Mouse (Mus musculus): ENCODE measurements around the gene Wee1. TPM values are rescaled to one million over a fixed set of nuclear protein-coding genes. Genes with fewer than 3 reads are reported as not detected.

Gene Wee1
- 30.6 and 31.6 TPM in 2 replicates for polyA plus RNA-seq (2014; fragmentation: Nextera tagmentation; extraction: Ambion mirVana)

DNA sequence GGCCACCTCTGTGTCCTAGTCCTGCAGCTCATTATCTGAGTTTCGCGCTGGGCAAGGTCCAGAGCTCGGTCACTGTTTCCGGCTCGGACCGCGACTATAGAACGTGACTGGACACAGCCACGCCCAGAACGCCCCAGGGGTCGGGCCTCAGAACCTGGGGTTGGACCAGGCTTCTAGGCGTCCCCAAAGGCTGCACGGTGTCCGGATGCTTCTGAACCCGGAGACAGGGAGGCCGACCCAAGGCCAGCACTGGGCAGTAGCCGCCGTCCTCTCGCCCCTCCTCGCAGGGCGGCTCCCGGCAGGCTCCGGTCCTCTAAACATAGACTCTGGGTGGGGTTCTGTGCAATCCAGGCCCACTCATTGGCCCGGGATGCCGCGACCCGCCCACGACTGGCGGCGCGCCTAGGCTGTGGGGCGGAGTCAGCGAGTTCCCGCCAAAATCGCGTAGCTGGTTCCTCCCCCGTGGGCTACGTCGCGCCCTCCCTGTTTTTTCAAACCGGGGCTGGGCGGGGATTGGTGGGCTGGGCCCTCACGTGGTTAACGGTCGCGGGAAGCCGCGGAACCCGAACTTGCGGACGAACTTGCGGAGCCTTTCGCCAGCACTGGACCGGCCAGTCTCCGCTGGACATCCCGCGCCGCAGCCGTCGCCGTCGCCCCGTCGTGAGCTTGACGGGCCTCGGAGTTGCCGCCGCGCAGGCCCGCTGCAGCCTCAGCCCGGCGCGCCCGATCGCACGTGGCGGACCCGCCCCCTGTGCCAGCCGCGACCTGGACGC is at the start of gene Wee1:
Gene Wee1, plus strand, starts transcription at position 531 of the 773 bp plus-strand sequence.
- peak within 1 kb of the TSS; percentile 88 for H3K9ac ChIP-seq (ENCODE audit: low read length)
- WGBS, result under 1% methylated on average over 81 of the region's 81 CpGs
- ATAC-seq (ENCODE audit: insufficient read depth, low FRiP score, low TSS enrichment) (peak; percentile 98), DNase-seq (ENCODE audit: low spot score) (peak; percentile 99)
- no peaks in the 10 kb centered on the region for H3K9me3 ChIP-seq (ENCODE audit: control insufficient read depth, low read length)
- H3K4me3 ChIP-seq (ENCODE audit: low read depth, low read length), result peak within 1 kb of the TSS; percentile 95
- no peaks in the 10 kb centered on the region for H3K36me3 ChIP-seq (ENCODE audit: control insufficient read depth, insufficient read depth, low read length)
- H3K27me3 ChIP-seq (ENCODE audit: control insufficient read depth, insufficient read depth, low read length), result no peaks in the 10 kb centered on the region
- peak within 1 kb of the TSS; percentile 89 for H3K27ac ChIP-seq (ENCODE audit: low read depth, low read length)
- H3K4me2 ChIP-seq (ENCODE audit: low read depth), result peak within 1 kb of the TSS; percentile 62
- no peaks in the 10 kb centered on the region for H3K4me1 ChIP-seq (ENCODE audit: control insufficient read depth, insufficient read depth, low read length)

DNA sequence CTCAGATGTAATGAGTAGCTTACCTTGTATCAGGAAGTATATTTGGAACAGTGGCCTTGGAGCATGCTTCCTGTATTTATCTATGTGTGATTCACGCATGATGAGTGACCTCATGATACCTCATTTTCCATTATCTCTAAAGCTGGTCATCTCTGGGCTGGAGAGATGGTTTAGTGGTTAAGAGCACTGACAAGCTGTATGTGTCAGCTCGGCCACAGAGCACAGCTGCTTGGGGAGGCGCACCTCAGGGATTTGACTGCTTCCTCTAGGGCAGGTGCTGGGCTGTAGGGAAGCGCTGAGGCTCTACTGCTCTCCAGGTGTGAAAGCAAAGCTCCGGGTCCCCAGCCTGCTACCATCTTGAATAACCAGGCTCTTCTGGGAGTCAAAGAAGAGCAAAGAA is 43.7 kb upstream of the Wee1 start:
- H3K27ac ChIP-seq (ENCODE audit: low read depth, low read length), result no peak overlapping the region
- H3K36me3 ChIP-seq (ENCODE audit: control insufficient read depth, insufficient read depth, low read length), result peaks cover 30% of the 10 kb centered on the region
- no peaks in the 10 kb centered on the region for H3K4me1 ChIP-seq (ENCODE audit: control insufficient read depth, insufficient read depth, low read length)
- no peak overlapping the region for H3K4me3 ChIP-seq (ENCODE audit: low read depth, low read length)
- no peak overlapping the region for H3K4me2 ChIP-seq (ENCODE audit: low read depth)
- no peaks in the 10 kb centered on the region for H3K27me3 ChIP-seq (ENCODE audit: control insufficient read depth, insufficient read depth, low read length)
- DNase-seq (ENCODE audit: low spot score) (no peak), ATAC-seq (ENCODE audit: insufficient read depth, low FRiP score, low TSS enrichment) (no peak)
- H3K9ac ChIP-seq (ENCODE audit: low read length), result no peak overlapping the region
- WGBS, result 86% methylated on average over 5 of the region's 5 CpGs
- H3K9me3 ChIP-seq (ENCODE audit: control insufficient read depth, low read length), result no peaks in the 10 kb centered on the region

DNA sequence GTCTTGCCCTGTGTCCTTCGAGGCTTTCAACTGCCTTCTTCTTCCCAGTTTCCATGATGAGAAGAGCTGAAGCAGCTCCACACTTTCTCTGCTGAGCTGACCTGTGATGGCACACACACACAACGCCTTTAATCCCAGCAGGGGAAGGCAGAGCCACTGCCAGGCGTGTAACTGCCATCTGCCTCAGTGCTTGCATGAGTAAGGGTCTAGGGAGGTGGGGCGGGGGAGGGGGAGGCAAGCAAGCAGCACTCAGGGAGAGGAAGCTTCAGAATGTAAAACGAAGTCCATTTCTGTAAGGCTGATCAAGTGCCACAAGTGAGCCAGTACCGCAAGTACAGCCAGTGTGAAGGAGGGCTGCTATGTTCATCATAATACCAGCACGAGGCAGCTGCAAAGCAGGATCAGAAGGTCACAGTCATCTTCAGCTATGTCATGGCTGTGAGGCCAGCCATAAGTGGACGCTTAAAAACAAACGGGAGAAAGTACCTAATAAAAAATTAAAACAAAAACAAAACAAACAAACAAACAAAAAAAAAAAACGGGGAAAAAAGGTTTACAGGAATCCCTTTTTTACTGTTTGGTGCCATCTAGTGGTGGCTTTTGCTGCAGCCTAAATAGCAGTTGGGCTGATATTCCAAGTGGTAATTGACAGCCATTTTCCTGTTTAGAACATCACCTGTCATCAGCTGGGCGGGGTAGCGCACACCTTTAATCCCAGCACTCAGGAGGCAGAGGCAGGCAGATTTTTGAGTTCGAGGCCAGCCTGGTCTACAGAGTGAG is 38.3 kb upstream of the Wee1 start:
- H3K9ac ChIP-seq (ENCODE audit: low read length), result no peak overlapping the region
- ATAC-seq (ENCODE audit: insufficient read depth, low FRiP score, low TSS enrichment), result no peak
- H3K9me3 ChIP-seq (ENCODE audit: control insufficient read depth, low read length), result no peaks in the 10 kb centered on the region
- DNase-seq (ENCODE audit: low spot score), result peak; percentile 61
- WGBS, result 71% methylated on average over 13 of the region's 13 CpGs
- no peaks in the 10 kb centered on the region for H3K27me3 ChIP-seq (ENCODE audit: control insufficient read depth, insufficient read depth, low read length)
- no peak overlapping the region for H3K4me3 ChIP-seq (ENCODE audit: low read depth, low read length)
- no peaks in the 10 kb centered on the region for H3K4me1 ChIP-seq (ENCODE audit: control insufficient read depth, insufficient read depth, low read length)
- no peak overlapping the region for H3K4me2 ChIP-seq (ENCODE audit: low read depth)
- peaks cover 50% of the 10 kb centered on the region for H3K36me3 ChIP-seq (ENCODE audit: control insufficient read depth, insufficient read depth, low read length)
- no peak overlapping the region for H3K27ac ChIP-seq (ENCODE audit: low read depth, low read length)

DNA sequence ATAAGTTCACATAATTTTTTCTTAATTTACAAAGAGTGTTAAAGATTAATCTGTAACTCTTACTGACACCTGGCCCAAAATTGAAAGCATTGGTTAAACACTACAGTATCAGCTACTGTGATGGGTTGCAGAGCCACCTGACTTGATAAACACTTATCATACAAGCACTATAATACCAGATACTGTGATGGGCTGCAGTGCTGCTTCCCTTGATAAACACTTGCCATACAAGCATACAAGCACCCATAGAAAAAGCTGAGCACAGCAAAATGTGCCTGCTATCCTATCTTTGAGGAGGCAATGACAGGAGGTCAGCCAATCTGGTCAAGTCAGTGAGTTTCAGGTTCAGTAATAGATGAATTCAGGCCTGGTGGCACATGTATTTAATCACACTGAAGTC is 36.6 kb upstream of the Wee1 start:
- ATAC-seq (ENCODE audit: insufficient read depth, low FRiP score, low TSS enrichment), result no peak
- no peak overlapping the region for H3K9ac ChIP-seq (ENCODE audit: low read length)
- no peak overlapping the region for H3K4me2 ChIP-seq (ENCODE audit: low read depth)
- peaks cover 46% of the 10 kb centered on the region for H3K36me3 ChIP-seq (ENCODE audit: control insufficient read depth, insufficient read depth, low read length)
- no peaks in the 10 kb centered on the region for H3K27me3 ChIP-seq (ENCODE audit: control insufficient read depth, insufficient read depth, low read length)
- DNase-seq (ENCODE audit: low spot score), result no peak
- H3K4me1 ChIP-seq (ENCODE audit: control insufficient read depth, insufficient read depth, low read length), result no peaks in the 10 kb centered on the region
- H3K4me3 ChIP-seq (ENCODE audit: low read depth, low read length), result no peak overlapping the region
- no peak overlapping the region for H3K27ac ChIP-seq (ENCODE audit: low read depth, low read length)
- H3K9me3 ChIP-seq (ENCODE audit: control insufficient read depth, low read length), result no peaks in the 10 kb centered on the region

DNA sequence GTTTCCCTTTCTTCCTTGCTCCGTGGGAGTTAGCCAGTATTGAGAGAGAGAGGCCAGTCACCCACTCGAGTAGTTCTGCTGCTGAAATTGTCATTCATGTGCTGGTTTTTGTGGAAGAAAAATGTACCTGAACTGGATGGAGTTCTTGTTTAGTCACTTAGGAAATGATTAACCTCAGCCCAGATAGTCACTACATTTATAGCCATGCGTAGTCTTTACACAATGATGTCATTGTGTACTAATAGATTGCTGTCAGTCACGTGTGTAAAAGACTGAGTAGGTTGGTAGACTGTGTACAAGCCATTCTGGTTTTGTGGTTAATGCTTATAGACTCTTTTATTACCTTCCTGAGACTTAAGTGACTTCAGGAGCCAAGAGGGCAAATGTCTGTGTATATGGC is 33.9 kb upstream of the Wee1 start:
- Histone ChIP-seq H3K9ac (ENCODE audit: low read length) (no peak overlapping the region), H3K27ac (ENCODE audit: low read depth, low read length) (no peak overlapping the region), H3K4me1 (ENCODE audit: control insufficient read depth, insufficient read depth, low read length) (peaks cover 3% of the 10 kb centered on the region; the same call in 1 of the 2 replicates), H3K4me3 (ENCODE audit: low read depth, low read length) (no peak overlapping the region), H3K4me2 (ENCODE audit: low read depth) (no peak overlapping the region), H3K9me3 (ENCODE audit: control insufficient read depth, low read length) (no peaks in the 10 kb centered on the region), H3K36me3 (ENCODE audit: control insufficient read depth, insufficient read depth, low read length) (peaks cover 41% of the 10 kb centered on the region), H3K27me3 (ENCODE audit: control insufficient read depth, insufficient read depth, low read length) (no peaks in the 10 kb centered on the region)
- DNase-seq (ENCODE audit: low spot score) (no peak), ATAC-seq (ENCODE audit: insufficient read depth, low FRiP score, low TSS enrichment) (no peak)
- 75% methylated on average over 4 of the region's 4 CpGs for WGBS

DNA sequence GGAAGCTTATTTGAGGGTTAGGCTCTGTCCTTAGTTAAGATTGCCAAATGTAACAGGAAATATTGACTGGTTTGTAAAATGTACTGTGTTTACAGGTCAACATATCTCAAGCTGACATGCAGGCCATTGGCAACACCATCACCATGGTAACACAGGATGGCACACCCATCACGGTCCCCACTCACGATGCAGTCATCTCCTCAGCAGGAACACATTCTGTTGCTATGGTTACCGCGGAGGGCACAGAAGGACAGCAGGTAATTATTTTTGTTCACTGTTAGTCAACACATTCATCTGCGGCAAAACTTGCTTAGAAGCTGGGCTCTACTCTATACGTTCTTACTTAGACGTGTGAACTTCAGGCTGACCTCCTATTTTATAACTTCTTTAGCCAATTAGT is 30.2 kb upstream of the Wee1 start:
- Histone ChIP-seq H3K9me3 (ENCODE audit: control insufficient read depth, low read length) (no peaks in the 10 kb centered on the region), H3K27ac (ENCODE audit: low read depth, low read length) (no peak overlapping the region), H3K9ac (ENCODE audit: low read length) (no peak overlapping the region), H3K36me3 (ENCODE audit: control insufficient read depth, insufficient read depth, low read length) (peaks cover 24% of the 10 kb centered on the region), H3K4me2 (ENCODE audit: low read depth) (no peak overlapping the region), H3K27me3 (ENCODE audit: control insufficient read depth, insufficient read depth, low read length) (no peaks in the 10 kb centered on the region), H3K4me3 (ENCODE audit: low read depth, low read length) (no peak overlapping the region), H3K4me1 (ENCODE audit: control insufficient read depth, insufficient read depth, low read length) (peaks cover 3% of the 10 kb centered on the region; the same call in 1 of the 2 replicates)
- 63% methylated on average over 7 of the region's 7 CpGs for WGBS
- DNase-seq (ENCODE audit: low spot score) (peak; percentile 29), ATAC-seq (ENCODE audit: insufficient read depth, low FRiP score, low TSS enrichment) (no peak)

DNA sequence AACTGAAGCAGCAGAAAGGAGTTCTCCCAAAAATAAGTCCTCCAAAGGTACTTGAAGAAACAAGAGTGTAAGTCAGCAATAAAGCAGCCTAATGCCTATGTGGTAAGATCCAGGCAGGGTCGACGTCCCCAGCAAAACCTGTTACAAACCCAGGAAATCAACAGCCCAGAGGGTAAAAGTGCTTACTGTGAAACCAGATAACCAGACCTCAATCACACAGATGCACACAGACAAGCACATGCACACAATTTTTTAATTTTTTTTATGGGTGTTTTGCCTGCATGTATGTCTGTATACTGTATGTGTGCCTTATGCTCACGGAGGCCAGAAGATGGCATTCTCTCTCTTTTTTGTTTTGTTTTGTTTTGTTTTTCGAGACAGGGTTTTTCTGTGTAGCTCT is 25.5 kb upstream of the Wee1 start:
- Histone ChIP-seq H3K4me3 (ENCODE audit: low read depth, low read length) (no peak overlapping the region), H3K27me3 (ENCODE audit: control insufficient read depth, insufficient read depth, low read length) (no peaks in the 10 kb centered on the region), H3K4me2 (ENCODE audit: low read depth) (no peak overlapping the region), H3K36me3 (ENCODE audit: control insufficient read depth, insufficient read depth, low read length) (peaks cover 8% of the 10 kb centered on the region; the same call in 1 of the 2 replicates), H3K4me1 (ENCODE audit: control insufficient read depth, insufficient read depth, low read length) (peaks cover 3% of the 10 kb centered on the region; the same call in 1 of the 2 replicates), H3K9me3 (ENCODE audit: control insufficient read depth, low read length) (no peaks in the 10 kb centered on the region), H3K9ac (ENCODE audit: low read length) (no peak overlapping the region), H3K27ac (ENCODE audit: low read depth, low read length) (no peak overlapping the region)
- WGBS, result 90% methylated on average over 4 of the region's 4 CpGs
- DNase-seq (ENCODE audit: low spot score) (no peak), ATAC-seq (ENCODE audit: insufficient read depth, low FRiP score, low TSS enrichment) (no peak)

DNA sequence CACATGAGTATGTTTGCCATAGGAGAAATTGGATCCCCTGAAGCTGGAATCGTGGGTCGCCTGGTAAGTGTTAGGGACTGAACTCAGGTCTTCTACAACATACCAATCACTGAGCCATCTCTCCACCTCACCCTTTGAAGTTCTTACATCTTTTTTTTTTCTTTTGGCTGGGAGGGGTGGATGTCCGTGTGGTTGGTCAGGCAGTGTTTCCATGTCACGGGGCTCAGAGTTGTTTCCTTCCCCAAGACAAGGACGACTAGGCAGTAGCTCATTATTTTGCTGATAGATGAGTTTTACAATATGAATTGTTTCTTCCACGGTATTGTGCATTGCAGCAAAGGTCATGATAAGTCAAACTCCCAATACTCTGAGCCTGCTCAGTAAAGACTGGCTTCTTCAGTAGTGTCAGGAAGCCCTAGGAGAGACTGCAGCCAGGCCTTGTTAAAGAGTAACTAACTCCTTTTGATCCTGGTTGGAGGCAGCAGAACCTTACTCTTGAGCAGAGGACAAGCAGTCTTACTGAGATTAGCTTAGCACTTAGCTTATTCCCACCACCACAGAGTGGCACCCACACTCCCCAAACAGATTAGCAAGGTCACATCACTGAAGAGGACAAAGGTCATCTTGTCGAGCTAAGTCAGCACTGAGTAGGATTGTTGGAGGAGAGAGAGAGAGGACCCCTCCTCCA is 24.6 kb upstream of the Wee1 start:
- Histone ChIP-seq H3K9me3 (ENCODE audit: control insufficient read depth, low read length) (no peaks in the 10 kb centered on the region), H3K4me1 (ENCODE audit: control insufficient read depth, insufficient read depth, low read length) (no peaks in the 10 kb centered on the region), H3K36me3 (ENCODE audit: control insufficient read depth, insufficient read depth, low read length) (peaks cover 6% of the 10 kb centered on the region; the same call in 1 of the 2 replicates), H3K27me3 (ENCODE audit: control insufficient read depth, insufficient read depth, low read length) (no peaks in the 10 kb centered on the region), H3K4me3 (ENCODE audit: low read depth, low read length) (no peak overlapping the region), H3K27ac (ENCODE audit: low read depth, low read length) (no peak overlapping the region), H3K4me2 (ENCODE audit: low read depth) (no peak overlapping the region), H3K9ac (ENCODE audit: low read length) (no peak overlapping the region)
- WGBS, result 43% methylated on average over 7 of the region's 7 CpGs
- DNase-seq (ENCODE audit: low spot score) (no peak), ATAC-seq (ENCODE audit: insufficient read depth, low FRiP score, low TSS enrichment) (no peak)
